Mouse (Mus musculus) left cerebral cortex, adult 11 months (tissue): Measurements from ENCODE around the gene Il4ra.

ENCODE experiments used
- DNase-seq: peaks from one replicate; pipeline ENCODE4 v3.0.0; 2022; ENCODE audit warnings: low spot score

Gene Il4ra

GRCm38 (mm10) chr7:125572737-125573136 lies 20.8 kb downstream of the Il4ra start:
- DNase-seq = no peak

GRCm38 (mm10) chr7:125573849-125574248 lies 21.9 kb downstream of the Il4ra start:
- DNase-seq = no peak

- DNase-seq = no peak
Observed at GRCm38 (mm10) chr7:125574832-125575231, 22.9 kb downstream of the Il4ra start.

- no peak for DNase-seq
Observed at GRCm38 (mm10) chr7:125575738-125576540, 24.0 kb downstream of the Il4ra start.

GRCm38 (mm10) chr7:125576982-125577381 lies 25.1 kb downstream of the Il4ra start:
- no peak for DNase-seq

- DNase-seq = no peak
Observed at GRCm38 (mm10) chr7:125577486-125578088, 25.7 kb downstream of the Il4ra start.

GRCm38 (mm10) chr7:125578106-125578505 lies 26.2 kb downstream of the Il4ra start:
- no peak for DNase-seq

GRCm38 (mm10) chr7:125579545-125580219 lies 27.8 kb downstream of the Il4ra start:
- no peak for DNase-seq

- no peak for DNase-seq
Observed at GRCm38 (mm10) chr7:125580220-125580549, 28.3 kb downstream of the Il4ra start.

- DNase-seq = no peak
Observed at GRCm38 (mm10) chr7:125580625-125581316, 28.9 kb downstream of the Il4ra start.

GRCm38 (mm10) chr7:125581317-125581672 lies 29.4 kb downstream of the Il4ra start:
- peak; percentile 73 for DNase-seq

GRCm38 (mm10) chr7:125583325-125584004 lies 31.5 kb downstream of the Il4ra start:
- DNase-seq = no peak

- DNase-seq = no peak
Observed at GRCm38 (mm10) chr7:125584005-125584369, 32.1 kb downstream of the Il4ra start.

- DNase-seq = no peak
Observed at GRCm38 (mm10) chr7:125586355-125586754, 34.4 kb downstream of the Il4ra start.

GRCm38 (mm10) chr7:125588721-125589120 lies 36.8 kb downstream of the Il4ra start:
- no peak for DNase-seq

- no peak for DNase-seq
Observed at GRCm38 (mm10) chr7:125589896-125590295, 38.0 kb downstream of the Il4ra start.

- DNase-seq = no peak
Observed at GRCm38 (mm10) chr7:125593831-125594230, 41.9 kb downstream of the Il4ra start.

- DNase-seq = no peak
Observed at GRCm38 (mm10) chr7:125596406-125596805, 44.5 kb downstream of the Il4ra start.

GRCm38 (mm10) chr7:125597083-125597482 lies 45.2 kb downstream of the Il4ra start:
- DNase-seq = no peak

GRCm38 (mm10) chr7:125597516-125598347 lies 45.8 kb downstream of the Il4ra start:
- DNase-seq = no peak

GRCm38 (mm10) chr7:125599373-125599973 lies 47.6 kb downstream of the Il4ra start:
- no peak for DNase-seq
